Mouse (Mus musculus) hindbrain, embryonic 16.5 days (tissue): ENCODE measurements at regions not wholly inside any gene's neighbourhood (a gene's known extent, or its start where the extent isn't known, plus 50 kb on each side); places are given as distances from the start of the nearest gene placed in this dataset.

Source experiments
- ATAC-seq: fragments of 200-750 bp; cut with Nextera tagmentation; 2 replicates; pipeline ENCODE4 v1.8.0; 2017; ENCODE audit warnings: moderate TSS enrichment, moderate library complexity
- H3K27ac ChIP-seq: fragments of 300-500 bp; sonication (generic); 2 replicates; pipeline ENCODE4 v1.5.1; 2014; ENCODE audit warnings: low read depth, mild to moderate bottlenecking, control low read depth, low read length, moderate library complexity
- H3K27me3 ChIP-seq: fragments of 300-500 bp; sonication (generic); replicated peaks from 2 replicates; pipeline ENCODE4 v1.6.1; 2014; ENCODE audit warnings: low read length; ENCODE audit not compliant: control insufficient read depth, insufficient read depth
- H3K36me3 ChIP-seq: fragments of 300-500 bp; sonication (generic); 2 replicates; pipeline ENCODE4 v1.6.1; 2014; ENCODE audit warnings: mild to moderate bottlenecking, low read length, moderate library complexity, mixed read lengths; ENCODE audit not compliant: control insufficient read depth, insufficient read depth
- H3K4me1 ChIP-seq: fragments of 300-500 bp; sonication (generic); 2 replicates; pipeline ENCODE4 v1.6.1; 2014; ENCODE audit warnings: low read depth, low read length; ENCODE audit not compliant: control insufficient read depth, insufficient read depth
- H3K4me2 ChIP-seq: fragments of 300-500 bp; sonication (generic); 2 replicates; pipeline ENCODE4 v1.6.1; 2014; ENCODE audit warnings: mild to moderate bottlenecking, low read length, control low read depth, moderate library complexity
- H3K4me3 ChIP-seq: fragments of 300-500 bp; sonication (generic); 2 replicates; pipeline ENCODE4 v1.5.1; 2014; ENCODE audit warnings: mild to moderate bottlenecking, low read length, control low read depth, moderate library complexity
- H3K9ac ChIP-seq: fragments of 300-500 bp; sonication (generic); 2 replicates; pipeline ENCODE4 v1.6.1; 2014; ENCODE audit warnings: low read depth, mild to moderate bottlenecking, control low read depth, low read length, moderate library complexity
- H3K9me3 ChIP-seq: fragments of 300-500 bp; sonication (generic); 2 replicates; pipeline ENCODE4 v1.6.1; 2014; ENCODE audit warnings: mild to moderate bottlenecking, low read length, moderate library complexity; ENCODE audit not compliant: control insufficient read depth
- WGBS: fragments of 180-500 bp; shearing (Covaris S2); extraction: QIAGEN DNeasy Blood & Tissue Kit; methylation state at CpG from one replicate; pipeline ENCODE4 v1.1.7; 2014; 5-methylcytosine and 5-hydroxymethylcytosine counted together

DNA sequence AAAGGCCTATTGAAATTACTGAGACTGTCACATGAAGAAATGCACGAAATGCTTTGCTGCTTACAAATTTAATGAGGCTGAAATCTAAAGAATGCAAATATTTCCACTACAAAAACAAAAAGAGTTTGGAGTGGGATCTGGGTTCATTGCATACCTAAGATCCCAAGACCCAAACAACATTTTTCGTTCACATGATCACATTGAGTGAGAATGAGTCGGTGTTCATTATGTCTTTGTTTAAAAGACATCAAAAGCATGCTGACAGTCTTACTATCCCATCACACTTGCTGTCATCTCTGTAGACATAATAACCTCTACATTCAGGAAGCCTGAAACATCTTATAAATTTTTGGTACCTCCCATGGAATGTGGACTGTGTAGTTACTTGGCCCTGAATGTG, 870.4 kb downstream of the Kcna4 start:
- Histone ChIP-seq H3K27ac (no peak overlapping the region), H3K4me3 (no peak overlapping the region), H3K4me2 (no peak overlapping the region), H3K4me1 (no peaks in the 10 kb centered on the region), H3K36me3 (no peaks in the 10 kb centered on the region), H3K27me3 (no peaks in the 10 kb centered on the region), H3K9ac (no peak overlapping the region), H3K9me3 (no peaks in the 10 kb centered on the region)
- 80% methylated on average over 3 of the region's 3 CpGs for WGBS
- no peak for ATAC-seq

DNA sequence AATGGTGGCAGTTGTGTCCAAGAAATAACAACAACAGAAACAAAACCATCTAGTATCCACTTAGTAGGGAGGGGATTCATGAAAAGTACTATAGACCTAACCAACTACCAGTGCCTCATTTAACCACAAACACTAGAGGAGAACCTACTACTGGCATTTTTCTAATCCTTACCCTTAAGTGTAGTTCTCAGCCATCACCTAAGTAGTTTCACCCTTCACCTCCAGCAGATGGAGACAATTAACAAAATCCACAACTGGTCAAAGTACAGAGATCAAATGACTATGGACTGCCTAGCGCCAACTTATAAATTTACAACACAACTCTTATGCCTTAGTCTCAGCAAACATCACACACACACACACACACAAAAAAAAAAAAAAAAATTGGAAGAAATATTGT, 874.6 kb downstream of the Kcna4 start:
- Histone ChIP-seq H3K4me1 (no peaks in the 10 kb centered on the region), H3K4me3 (no peak overlapping the region), H3K27me3 (no peaks in the 10 kb centered on the region), H3K36me3 (no peaks in the 10 kb centered on the region), H3K27ac (no peak overlapping the region), H3K9ac (no peak overlapping the region), H3K4me2 (no peak overlapping the region), H3K9me3 (no peaks in the 10 kb centered on the region)
- ATAC-seq, result no peak
- WGBS, result 76% methylated on average over 1 of the region's 1 CpGs
